Mouse (Mus musculus) kidney, adult 2 months (tissue): Measurements from ENCODE around the gene Pgm2l1.

Source experiments
- CTCF ChIP-seq: fragments of 200-500 bp; conservative IDR thresholded peaks from 2 replicates; pipeline ENCODE4 v1.5.1; 2011; ENCODE audit warnings: low read depth, mild to moderate bottlenecking, control low read depth, low read length, moderate library complexity, mixed read lengths; ENCODE audit not compliant: insufficient read depth, insufficient read length
- POLR2A ChIP-seq: fragments of 200-500 bp; IDR thresholded peaks from one replicate; pipeline ENCODE4 v1.6.1; 2011; ENCODE audit warnings: low read depth, low read length, control low read depth

DNA sequence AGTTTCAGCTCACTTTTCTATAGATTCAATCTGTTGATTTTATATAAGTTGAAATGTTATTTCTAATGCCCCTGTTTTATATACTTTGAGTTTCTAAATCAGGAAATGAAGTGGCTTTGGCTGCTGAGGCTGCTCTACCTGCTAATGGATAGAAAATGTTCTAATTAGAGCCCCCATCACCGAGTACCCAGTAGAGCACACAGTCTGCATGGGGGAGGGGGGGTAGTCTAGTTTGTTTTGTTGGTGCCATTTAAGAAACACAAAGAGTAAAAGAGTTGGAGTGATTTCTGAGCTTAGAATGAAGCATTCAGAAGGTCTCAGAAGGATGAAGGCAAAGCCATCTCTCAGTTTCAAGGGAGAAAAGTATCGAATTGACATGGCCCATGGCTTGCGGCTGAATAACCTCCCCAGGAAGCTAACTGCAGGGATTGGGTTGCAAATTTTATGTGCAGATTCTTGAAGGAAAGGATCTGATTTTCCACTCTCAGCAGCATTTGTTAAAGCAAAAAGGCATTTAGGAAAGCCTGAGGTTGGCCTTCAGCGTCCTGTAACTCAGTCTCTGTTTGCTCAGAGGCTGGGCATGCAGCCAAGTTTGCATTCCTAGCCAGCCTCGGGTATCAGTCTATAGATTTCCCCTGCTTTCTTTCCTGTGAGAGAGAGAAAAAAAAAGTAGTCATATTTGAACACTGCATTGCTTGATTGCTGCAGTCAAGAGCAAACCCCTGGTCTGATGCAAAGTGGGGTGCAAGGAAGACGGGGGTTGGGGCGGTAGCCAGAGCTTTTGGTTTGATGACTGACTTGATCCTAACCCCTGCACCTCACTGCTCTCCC lies 60.8 kb downstream of the Pgm2l1 start:
- no peak for TF ChIP-seq CTCF
- TF ChIP-seq POLR2A: no peak
